Mouse (Mus musculus): ENCODE data around the gene Prr12. TPM values are rescaled to one million over a fixed set of nuclear protein-coding genes. Genes with fewer than 3 reads are reported as not detected.

Gene Prr12
- polyA plus RNA-seq, 1 experiment, result 13.2 TPM

GRCm38 (mm10) chr7:45033722-45034359, 18.8 kb downstream of the Prr12 start:
- Histone ChIP-seq H3K36me3 (ENCODE audit: control insufficient read depth, insufficient read depth, low read length) (peaks cover 42% of the 10 kb centered on the region), H3K27ac (ENCODE audit: insufficient read depth, low read depth, low read length) (no peak overlapping the region), H3K27me3 (ENCODE audit: control insufficient read depth, insufficient read depth, low read length) (no peaks in the 10 kb centered on the region), H3K4me1 (ENCODE audit: control insufficient read depth, insufficient read depth, insufficient read length, low read length) (no peaks in the 10 kb centered on the region), H3K4me3 (ENCODE audit: low read depth, low read length) (no peak overlapping the region)
- no peak for TF ChIP-seq CTCF (IDR thresholded peaks at IDR 0.05; ENCODE audit: extremely low read depth, insufficient read length, insufficient replicate concordance, low read depth, low read length)
- TF ChIP-seq POLR2A (IDR thresholded peaks at IDR 0.05; ENCODE audit: low read depth, low read length), result no peak
- 94% methylated on average over 19 of the region's 19 CpGs for WGBS

- Histone ChIP-seq H3K27ac (ENCODE audit: insufficient read depth, low read depth, low read length) (no peak overlapping the region), H3K36me3 (ENCODE audit: control insufficient read depth, insufficient read depth, low read length) (peaks cover 53% of the 10 kb centered on the region), H3K4me1 (ENCODE audit: control insufficient read depth, insufficient read depth, insufficient read length, low read length) (no peaks in the 10 kb centered on the region), H3K27me3 (ENCODE audit: control insufficient read depth, insufficient read depth, low read length) (no peaks in the 10 kb centered on the region), H3K4me3 (ENCODE audit: low read depth, low read length) (no peak overlapping the region)
- TF ChIP-seq CTCF (IDR thresholded peaks at IDR 0.05; ENCODE audit: extremely low read depth, insufficient read length, insufficient replicate concordance, low read depth, low read length) (no peak), POLR2A (IDR thresholded peaks at IDR 0.05; ENCODE audit: low read depth, low read length) (no peak)
- WGBS, result 97% methylated on average over 8 of the region's 8 CpGs
These were observed 21.8 kb downstream of the Prr12 start for GRCm38 (mm10) chr7:45030857-45031256.

- H3K27me3 ChIP-seq (ENCODE audit: control insufficient read depth, insufficient read depth, low read length), result no peaks in the 10 kb centered on the region
- no peak for TF ChIP-seq CTCF (IDR thresholded peaks at IDR 0.05; ENCODE audit: extremely low read depth, insufficient read length, insufficient replicate concordance, low read depth, low read length)
- TF ChIP-seq POLR2A (IDR thresholded peaks at IDR 0.05; ENCODE audit: low read depth, low read length), result no peak
- no peak overlapping the region for H3K27ac ChIP-seq (ENCODE audit: insufficient read depth, low read depth, low read length)
- WGBS, result 86% methylated on average over 6 of the region's 6 CpGs
- no peaks in the 10 kb centered on the region; the same call in 1 of the 2 replicates for H3K4me1 ChIP-seq (ENCODE audit: control insufficient read depth, insufficient read depth, insufficient read length, low read length)
- peaks cover 51% of the 10 kb centered on the region for H3K36me3 ChIP-seq (ENCODE audit: control insufficient read depth, insufficient read depth, low read length)
- no peak overlapping the region for H3K4me3 ChIP-seq (ENCODE audit: low read depth, low read length)
These were observed 22.7 kb downstream of the Prr12 start for GRCm38 (mm10) chr7:45029995-45030394.

- Histone ChIP-seq H3K27me3 (ENCODE audit: control insufficient read depth, insufficient read depth, low read length) (no peaks in the 10 kb centered on the region), H3K4me1 (ENCODE audit: control insufficient read depth, insufficient read depth, insufficient read length, low read length) (no peaks in the 10 kb centered on the region; the same call in 1 of the 2 replicates), H3K4me3 (ENCODE audit: low read depth, low read length) (no peak overlapping the region), H3K36me3 (ENCODE audit: control insufficient read depth, insufficient read depth, low read length) (peaks cover 37% of the 10 kb centered on the region), H3K27ac (ENCODE audit: insufficient read depth, low read depth, low read length) (no peak overlapping the region)
- no peak for TF ChIP-seq POLR2A (IDR thresholded peaks at IDR 0.05; ENCODE audit: low read depth, low read length)
- TF ChIP-seq CTCF (IDR thresholded peaks at IDR 0.05; ENCODE audit: extremely low read depth, insufficient read length, insufficient replicate concordance, low read depth, low read length), result no peak
- WGBS, result 89% methylated on average over 11 of the region's 11 CpGs
These were observed 24.3 kb downstream of the Prr12 start for GRCm38 (mm10) chr7:45028351-45028750.

GRCm38 (mm10) chr7:45027761-45028160, 24.9 kb downstream of the Prr12 start:
- TF ChIP-seq CTCF (IDR thresholded peaks at IDR 0.05; ENCODE audit: extremely low read depth, insufficient read length, insufficient replicate concordance, low read depth, low read length) (no peak), POLR2A (IDR thresholded peaks at IDR 0.05; ENCODE audit: low read depth, low read length) (no peak)
- H3K4me3 ChIP-seq (ENCODE audit: low read depth, low read length), result no peak overlapping the region
- 82% methylated on average over 9 of the region's 9 CpGs for WGBS
- no peak overlapping the region for H3K27ac ChIP-seq (ENCODE audit: insufficient read depth, low read depth, low read length)
- no peaks in the 10 kb centered on the region; the same call in 1 of the 2 replicates for H3K4me1 ChIP-seq (ENCODE audit: control insufficient read depth, insufficient read depth, insufficient read length, low read length)
- peaks cover 33% of the 10 kb centered on the region for H3K36me3 ChIP-seq (ENCODE audit: control insufficient read depth, insufficient read depth, low read length)
- H3K27me3 ChIP-seq (ENCODE audit: control insufficient read depth, insufficient read depth, low read length), result no peaks in the 10 kb centered on the region

- WGBS, result 80% methylated on average over 2 of the region's 2 CpGs
- peaks cover 28% of the 10 kb centered on the region for H3K36me3 ChIP-seq (ENCODE audit: control insufficient read depth, insufficient read depth, low read length)
- H3K4me3 ChIP-seq (ENCODE audit: low read depth, low read length), result no peak overlapping the region
- no peaks in the 10 kb centered on the region; the same call in 1 of the 2 replicates for H3K4me1 ChIP-seq (ENCODE audit: control insufficient read depth, insufficient read depth, insufficient read length, low read length)
- H3K27me3 ChIP-seq (ENCODE audit: control insufficient read depth, insufficient read depth, low read length), result no peaks in the 10 kb centered on the region
- H3K27ac ChIP-seq (ENCODE audit: insufficient read depth, low read depth, low read length), result no peak overlapping the region
- TF ChIP-seq POLR2A (IDR thresholded peaks at IDR 0.05; ENCODE audit: low read depth, low read length) (no peak), CTCF (IDR thresholded peaks at IDR 0.05; ENCODE audit: extremely low read depth, insufficient read length, insufficient replicate concordance, low read depth, low read length) (no peak)
These were observed 26.4 kb downstream of the Prr12 start for GRCm38 (mm10) chr7:45026256-45026655.

- 72% methylated on average over 8 of the region's 8 CpGs for WGBS
- Histone ChIP-seq H3K27ac (ENCODE audit: insufficient read depth, low read depth, low read length) (no peak overlapping the region), H3K36me3 (ENCODE audit: control insufficient read depth, insufficient read depth, low read length) (peaks cover 28% of the 10 kb centered on the region), H3K4me3 (ENCODE audit: low read depth, low read length) (no peak overlapping the region), H3K4me1 (ENCODE audit: control insufficient read depth, insufficient read depth, insufficient read length, low read length) (no peaks in the 10 kb centered on the region; the same call in 1 of the 2 replicates), H3K27me3 (ENCODE audit: control insufficient read depth, insufficient read depth, low read length) (no peaks in the 10 kb centered on the region)
- no peak for TF ChIP-seq POLR2A (IDR thresholded peaks at IDR 0.05; ENCODE audit: low read depth, low read length)
- no peak for TF ChIP-seq CTCF (IDR thresholded peaks at IDR 0.05; ENCODE audit: extremely low read depth, insufficient read length, insufficient replicate concordance, low read depth, low read length)
These were observed 27.0 kb downstream of the Prr12 start for GRCm38 (mm10) chr7:45025601-45026220.
